Mouse (Mus musculus) lung, adult 2 months (tissue): Measurements from ENCODE around the gene Gm29427.

Source experiments
- CTCF ChIP-seq: fragments of 200-500 bp; IDR thresholded peaks from 2 replicates; pipeline ENCODE4 v1.5.1; 2011; ENCODE audit warnings: mild to moderate bottlenecking, low read length, control low read depth; ENCODE audit not compliant: insufficient read depth
- POLR2A ChIP-seq: fragments of 200-500 bp; IDR thresholded peaks from 2 replicates; pipeline ENCODE4 v1.6.1; 2011; ENCODE audit warnings: low read depth, mild to moderate bottlenecking, control low read depth, low read length, borderline replicate concordance; ENCODE audit errors: extremely low read depth

- no peak for TF ChIP-seq CTCF
- TF ChIP-seq POLR2A, result no peak
Observed at GRCm38 (mm10) chr1:130744961-130745360, 29.4 kb upstream of the Gm29427 start.
